ENCODE assay signal across 15 mouse cellular contexts in genomic region chr12:9833273-9833672, GRCm38 (mm10).
A peak's percentile ranks its signal among the peaks of the same experiment; 100 is the strongest.
DNase-seq lines count a peak whose midpoint lies in the region; ATAC-seq and TF ChIP-seq lines count a peak whose summit lies in the region.
"Had no signal": no experiment of that assay in that cellular context is flagged by ENCODE, and none has a peak within 500 bp of the region (broad histone marks: within the 10 kb centered on the region; RNA-seq: fewer than 3 reads in every experiment).

No protein-coding gene starts in this region.

- WGBS in heart, postnatal 0 days, result 47% methylated on average over 3 of the region's 3 CpGs
- 43% methylated on average over 3 of the region's 3 CpGs for WGBS in lung, postnatal 0 days
- WGBS in embryonic facial prominence, embryonic 10.5 days, result 67% methylated on average over 3 of the region's 3 CpGs

- no peaks in the 10 kb centered on the region for H3K4me1 ChIP-seq in heart, postnatal 0 days (ENCODE audit: control insufficient read depth, insufficient read depth)
- H3K4me1 ChIP-seq in lung, postnatal 0 days (ENCODE audit: insufficient read depth, low read depth, low read length), result no peaks in the 10 kb centered on the region
- H3K4me1 ChIP-seq in embryonic facial prominence, embryonic 10.5 days, result no peaks in the 10 kb centered on the region
- H3K4me1 ChIP-seq: heart, embryonic 15.5 days; limb, embryonic 12.5 days; midbrain, embryonic 13.5 days; neural tube, embryonic 12.5 days had no signal

- no peak for DNase-seq in heart, postnatal 0 days (ENCODE audit: low spot score)
- DNase-seq in heart, adult 9 months (ENCODE audit: low spot score in 2 of 2), result no peak
- DNase-seq in lung, postnatal 0 days (ENCODE audit: low spot score), result peak; percentile 16
- no peak for DNase-seq in lung, postnatal 4 days
- DNase-seq in NIH3T3 (ENCODE audit: low read depth), result peak; percentile 38
- DNase-seq in embryonic facial prominence, embryonic 10.5 days (ENCODE audit: low spot score), result peak; percentile 16
- DNase-seq: adrenal gland, adult 2 months; layer of hippocampus, adult 9-11 months; lung, adult 2 months had no signal

- TF ChIP-seq EP300 in heart, postnatal 0 days (IDR thresholded peaks at IDR 0.05; ENCODE audit: low read depth), result no peak
- no peak for TF ChIP-seq EP300 in lung, postnatal 0 days (IDR thresholded peaks at IDR 0.05)

- H3K4me3 ChIP-seq in heart, postnatal 0 days (ENCODE audit: low read depth, low read length), result no peak overlapping the region
- no peak overlapping the region for H3K4me3 ChIP-seq in lung, postnatal 0 days (ENCODE audit: low read depth, low read length)
- H3K4me3 ChIP-seq in embryonic facial prominence, embryonic 10.5 days, result no peak overlapping the region
- H3K4me3 ChIP-seq: heart, embryonic 15.5 days; limb, embryonic 12.5 days; midbrain, embryonic 13.5 days; neural tube, embryonic 12.5 days had no signal

- no peak overlapping the region for H3K4me2 ChIP-seq in heart, postnatal 0 days (ENCODE audit: low read depth, low read length)
- no peak overlapping the region for H3K4me2 ChIP-seq in lung, postnatal 0 days (replicated peaks; ENCODE audit: low read depth, low read length)
- H3K4me2 ChIP-seq: heart, embryonic 15.5 days; limb, embryonic 12.5 days; midbrain, embryonic 13.5 days; neural tube, embryonic 12.5 days had no signal

- no peaks in the 10 kb centered on the region for H3K9me3 ChIP-seq in heart, postnatal 0 days (replicated peaks; ENCODE audit: control insufficient read depth, low read length)
- no peaks in the 10 kb centered on the region for H3K9me3 ChIP-seq in lung, postnatal 0 days (ENCODE audit: low read length)
- H3K9me3 ChIP-seq in embryonic facial prominence, embryonic 10.5 days, result no peaks in the 10 kb centered on the region
- H3K9me3 ChIP-seq: heart, embryonic 15.5 days; limb, embryonic 12.5 days; midbrain, embryonic 13.5 days; neural tube, embryonic 12.5 days had no signal

- H3K27me3 ChIP-seq in heart, postnatal 0 days (ENCODE audit: control insufficient read depth, insufficient read depth, low read length), result no peaks in the 10 kb centered on the region
- no peaks in the 10 kb centered on the region for H3K27me3 ChIP-seq in lung, postnatal 0 days (replicated peaks; ENCODE audit: insufficient read depth, low read length)
- H3K27me3 ChIP-seq in embryonic facial prominence, embryonic 10.5 days (replicated peaks; ENCODE audit: low read depth, poor library complexity, severe bottlenecking), result no peaks in the 10 kb centered on the region
- H3K27me3 ChIP-seq: heart, embryonic 15.5 days; limb, embryonic 12.5 days; midbrain, embryonic 13.5 days; neural tube, embryonic 12.5 days had no signal

- no peak for ATAC-seq in heart, postnatal 0 days (ENCODE audit: insufficient read depth, low read depth)
- ATAC-seq in lung, postnatal 0 days, result no peak
- no peak; the same call in 1 of the 2 replicates for ATAC-seq in granulocyte monocyte progenitor cell, adult 5-6 weeks (replicated peaks; ENCODE audit: poor library complexity, severe bottlenecking)
- ATAC-seq: hindbrain, postnatal 0 days; midbrain, embryonic 13.5 days had no signal

- no peak overlapping the region for H3K27ac ChIP-seq in heart, postnatal 0 days (ENCODE audit: low read depth)
- no peak overlapping the region for H3K27ac ChIP-seq in lung, postnatal 0 days (ENCODE audit: low read length)
- H3K27ac ChIP-seq in embryonic facial prominence, embryonic 10.5 days (replicated peaks), result no peak overlapping the region
- H3K27ac ChIP-seq: heart, embryonic 15.5 days; hindbrain, postnatal 0 days; limb, embryonic 12.5 days; midbrain, embryonic 13.5 days; neural tube, embryonic 12.5 days had no signal

- TF ChIP-seq CTCF in heart, postnatal 0 days (IDR thresholded peaks at IDR 0.05; ENCODE audit: low read depth), result peak; percentile 11; the same call in 1 of the 2 replicates
- peak; percentile 43 for TF ChIP-seq CTCF in lung, postnatal 0 days (IDR thresholded peaks at IDR 0.05)

- H3K9ac ChIP-seq in heart, postnatal 0 days (replicated peaks; ENCODE audit: low read depth, low read length), result no peak overlapping the region
- H3K9ac ChIP-seq in lung, postnatal 0 days (replicated peaks; ENCODE audit: low read depth), result no peak overlapping the region
- H3K9ac ChIP-seq: heart, embryonic 15.5 days; limb, embryonic 12.5 days; midbrain, embryonic 13.5 days; neural tube, embryonic 12.5 days had no signal

- H3K36me3 ChIP-seq in heart, postnatal 0 days (replicated peaks; ENCODE audit: control insufficient read depth, insufficient read depth, low read length), result no peaks in the 10 kb centered on the region
- H3K36me3 ChIP-seq in lung, postnatal 0 days (ENCODE audit: insufficient read depth, low read length), result no peaks in the 10 kb centered on the region
- no peaks in the 10 kb centered on the region for H3K36me3 ChIP-seq in embryonic facial prominence, embryonic 10.5 days (replicated peaks)
- H3K36me3 ChIP-seq: heart, embryonic 15.5 days; limb, embryonic 12.5 days; midbrain, embryonic 13.5 days; neural tube, embryonic 12.5 days had no signal

Comparison
In these comparisons a context has a peak if more than half of its experiments do, and no peak if none do; other contexts are left out.
1. DNase-seq: peak in lung, postnatal 0 days (single experiment), NIH3T3 (single experiment) and embryonic facial prominence, embryonic 10.5 days (single experiment); none in heart, postnatal 0 days (single experiment), heart, adult 9 months (0 of 2) and lung, postnatal 4 days (0 of 2).